Mouse (Mus musculus): ENCODE measurements around the gene Ccdc187. TPM values are rescaled to one million over a fixed set of nuclear protein-coding genes. Genes with fewer than 3 reads are reported as not detected.

The Ccdc187 gene
- polyA plus RNA-seq, 1 experiment from 2014 or later = 0.05 TPM

Other genes with a start within 250 kb of the Ccdc187 start
- gene Nacc2, start 171.3 kb downstream of the Ccdc187 start, polyA plus RNA-seq (2016; fragmentation: Nextera tagmentation; extraction: Ambion mirVana) = 6.5 and 6.6 TPM in 2 replicates
- not detected in 2 replicates for gene Lhx3, start 86.3 kb downstream of the Ccdc187 start, polyA plus RNA-seq (2016; fragmentation: Nextera tagmentation; extraction: Ambion mirVana)
- gene Qsox2, start 57.0 kb downstream of the Ccdc187 start, polyA plus RNA-seq (2016; fragmentation: Nextera tagmentation; extraction: Ambion mirVana) = 15.6 and 15.9 TPM in 2 replicates
- 38.0 and 39.9 TPM in 2 replicates for gene Gpsm1, start 21.0 kb upstream of the Ccdc187 start, polyA plus RNA-seq (2016; fragmentation: Nextera tagmentation; extraction: Ambion mirVana)
- gene Dnlz, start 57.6 kb upstream of the Ccdc187 start, polyA plus RNA-seq (2016; fragmentation: Nextera tagmentation; extraction: Ambion mirVana) = 31.4 and 33.7 TPM in 2 replicates
- gene Card9, start 66.4 kb upstream of the Ccdc187 start, polyA plus RNA-seq (2016; fragmentation: Nextera tagmentation; extraction: Ambion mirVana) = 0.56 and 0.58 TPM in 2 replicates
- gene Snapc4, start 86.1 kb upstream of the Ccdc187 start, polyA plus RNA-seq (2016; fragmentation: Nextera tagmentation; extraction: Ambion mirVana) = 20.4 and 23.5 TPM in 2 replicates
- gene Entr1, start 94.8 kb upstream of the Ccdc187 start, polyA plus RNA-seq (2016; fragmentation: Nextera tagmentation; extraction: Ambion mirVana) = 91.7 and 95.5 TPM in 2 replicates
- 142 and 145 TPM in 2 replicates for gene Pmpca, start 94.8 kb upstream of the Ccdc187 start, polyA plus RNA-seq (2016; fragmentation: Nextera tagmentation; extraction: Ambion mirVana)
- 17.7 and 19.1 TPM in 2 replicates for gene Inpp5e, start 114.6 kb upstream of the Ccdc187 start, polyA plus RNA-seq (2016; fragmentation: Nextera tagmentation; extraction: Ambion mirVana)
- gene Sec16a, start 150.7 kb upstream of the Ccdc187 start, polyA plus RNA-seq (2016; fragmentation: Nextera tagmentation; extraction: Ambion mirVana) = 22.6 and 24.5 TPM in 2 replicates
- 20.4 TPM in 2 replicates for gene Notch1, start 222.1 kb upstream of the Ccdc187 start, polyA plus RNA-seq (2016; fragmentation: Nextera tagmentation; extraction: Ambion mirVana)